Mouse (Mus musculus): ENCODE measurements around the gene Cntfr.

The Cntfr gene

DNA sequence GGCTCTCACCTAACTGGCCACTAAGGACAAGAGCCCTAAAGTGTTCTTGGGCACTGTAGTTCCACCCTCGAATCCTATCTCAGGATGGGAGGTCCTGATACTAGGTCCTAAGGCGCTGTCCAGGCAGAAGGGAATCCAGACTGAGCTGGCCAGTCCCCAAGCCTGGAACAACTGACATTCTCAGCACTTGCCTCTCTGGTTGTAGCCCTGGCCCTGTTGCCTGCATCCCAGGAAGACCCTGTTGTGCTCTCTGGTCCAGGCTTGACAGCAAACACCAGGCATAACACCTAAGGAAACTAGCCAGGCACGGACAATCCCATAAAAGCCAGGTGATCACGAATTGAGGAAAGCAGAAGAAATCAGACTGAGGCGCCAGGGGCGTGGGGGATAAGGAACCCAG, 14.1 kb downstream of the Cntfr start:
- in situ Hi-C loops (cut with MboI, MseI), result no loop called here

DNA sequence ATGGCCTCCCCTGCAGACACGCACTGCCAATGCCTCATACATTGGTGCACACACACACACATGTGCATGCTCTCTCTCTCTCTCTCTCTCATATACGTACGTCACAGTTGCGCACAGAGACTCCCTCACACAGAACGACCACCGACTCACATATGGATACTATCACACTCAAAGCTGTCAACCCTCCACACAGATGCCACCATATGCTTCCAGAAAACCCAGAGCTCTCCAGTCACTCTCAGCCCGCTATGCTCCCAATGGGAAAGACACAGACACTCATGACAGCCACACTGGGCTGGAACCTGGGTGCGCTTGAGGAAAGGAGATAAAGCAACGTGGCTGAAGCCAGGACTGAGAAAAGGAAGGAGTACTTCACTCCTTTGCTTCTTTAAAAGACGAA, 14.9 kb downstream of the Cntfr start:
- in situ Hi-C loops (cut with MboI, MseI), result no loop called here

DNA sequence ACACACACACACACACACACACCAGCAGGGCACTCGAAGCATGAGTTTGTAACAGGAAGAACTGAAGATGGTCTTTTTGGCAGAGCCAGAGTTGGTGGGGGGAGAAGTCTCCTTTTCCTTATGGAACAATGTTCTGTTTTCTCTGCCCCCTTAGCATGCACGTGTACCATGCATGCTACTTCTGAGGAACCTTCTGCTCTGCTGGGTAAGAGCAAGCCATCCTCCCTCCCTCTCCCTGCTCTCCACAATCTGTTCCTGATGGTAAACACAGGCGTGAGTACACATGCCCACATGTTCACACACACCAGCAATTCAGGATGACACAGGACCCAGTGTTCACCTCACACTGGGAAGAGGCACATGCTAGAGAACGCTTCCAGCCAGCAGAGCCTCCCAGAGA, 15.7 kb downstream of the Cntfr start:
- in situ Hi-C loops (cut with MboI, MseI), result no loop called here

DNA sequence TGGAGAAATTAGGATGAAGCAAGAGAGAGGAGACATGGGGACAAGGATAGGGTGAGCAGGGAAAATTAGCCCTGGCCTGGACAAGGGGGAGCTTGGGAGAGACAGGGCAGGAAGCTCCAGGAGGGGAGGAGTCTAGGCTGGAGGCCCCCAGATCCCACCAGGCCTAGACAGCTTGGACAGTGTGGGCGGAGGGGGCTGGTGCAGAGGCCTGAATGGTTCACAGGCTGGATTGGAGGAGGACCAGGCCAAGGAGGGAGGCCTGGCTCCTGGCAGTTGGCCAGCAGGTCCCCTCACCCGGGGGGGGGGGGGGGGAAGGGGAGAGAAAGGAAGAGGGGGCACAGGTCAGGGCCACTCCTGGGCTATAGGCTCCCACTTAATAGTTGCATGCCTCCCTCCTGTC, 17.6 kb downstream of the Cntfr start:
- in situ Hi-C loops (cut with MboI, MseI), result no loop called here

DNA sequence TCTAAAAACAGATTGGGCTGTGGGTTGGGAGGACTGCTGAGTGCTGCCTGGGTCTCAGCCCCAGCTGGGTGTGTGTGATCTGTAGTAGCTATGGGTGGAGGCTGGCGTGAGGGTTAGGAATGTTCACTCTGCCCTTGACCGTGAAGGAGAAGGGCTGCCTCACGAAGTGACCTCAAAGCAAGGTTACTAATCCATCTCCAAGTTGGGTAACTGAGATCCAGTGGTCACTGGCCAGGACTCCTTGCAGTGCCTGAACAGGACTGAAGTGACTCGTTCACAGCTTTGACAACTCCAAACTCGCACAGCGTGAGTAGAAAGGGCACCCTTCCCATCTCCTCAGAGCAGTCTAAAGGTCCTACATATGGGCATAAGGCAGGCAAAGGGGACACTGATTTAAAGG, 18.0 kb downstream of the Cntfr start:
- in situ Hi-C loops (cut with MboI, MseI), result no loop called here

DNA sequence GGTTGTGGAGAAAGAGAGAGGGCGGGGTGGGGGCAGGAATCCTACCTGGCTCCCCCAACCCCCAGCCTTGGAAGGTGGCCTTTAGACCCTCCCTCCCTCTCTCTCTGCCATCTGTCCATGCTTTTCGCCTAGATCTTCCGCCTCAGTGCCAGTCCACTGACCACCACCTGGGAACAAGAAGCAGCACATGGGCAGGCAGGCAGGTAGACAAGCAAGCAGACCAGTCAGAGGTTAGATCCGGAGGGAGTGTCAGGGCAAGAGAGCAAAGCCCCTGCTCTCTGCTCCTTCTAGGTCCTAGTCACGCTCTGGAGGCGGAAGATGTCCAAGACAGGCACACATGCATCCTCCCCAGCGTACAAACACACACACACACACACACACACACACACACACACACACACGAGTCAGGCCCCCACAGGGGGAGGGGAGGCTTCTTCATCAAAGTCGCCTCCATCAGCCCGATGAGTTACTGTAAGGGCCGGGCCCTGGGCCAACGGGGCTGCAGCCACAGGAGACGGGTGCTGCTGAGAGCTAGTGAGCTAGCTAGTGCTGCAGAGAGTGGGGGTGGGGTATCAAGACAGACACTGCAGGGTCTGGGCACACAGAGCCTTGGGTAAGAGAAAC, 19.8 kb downstream of the Cntfr start:
- in situ Hi-C loops (cut with MboI, MseI), result no loop called here

DNA sequence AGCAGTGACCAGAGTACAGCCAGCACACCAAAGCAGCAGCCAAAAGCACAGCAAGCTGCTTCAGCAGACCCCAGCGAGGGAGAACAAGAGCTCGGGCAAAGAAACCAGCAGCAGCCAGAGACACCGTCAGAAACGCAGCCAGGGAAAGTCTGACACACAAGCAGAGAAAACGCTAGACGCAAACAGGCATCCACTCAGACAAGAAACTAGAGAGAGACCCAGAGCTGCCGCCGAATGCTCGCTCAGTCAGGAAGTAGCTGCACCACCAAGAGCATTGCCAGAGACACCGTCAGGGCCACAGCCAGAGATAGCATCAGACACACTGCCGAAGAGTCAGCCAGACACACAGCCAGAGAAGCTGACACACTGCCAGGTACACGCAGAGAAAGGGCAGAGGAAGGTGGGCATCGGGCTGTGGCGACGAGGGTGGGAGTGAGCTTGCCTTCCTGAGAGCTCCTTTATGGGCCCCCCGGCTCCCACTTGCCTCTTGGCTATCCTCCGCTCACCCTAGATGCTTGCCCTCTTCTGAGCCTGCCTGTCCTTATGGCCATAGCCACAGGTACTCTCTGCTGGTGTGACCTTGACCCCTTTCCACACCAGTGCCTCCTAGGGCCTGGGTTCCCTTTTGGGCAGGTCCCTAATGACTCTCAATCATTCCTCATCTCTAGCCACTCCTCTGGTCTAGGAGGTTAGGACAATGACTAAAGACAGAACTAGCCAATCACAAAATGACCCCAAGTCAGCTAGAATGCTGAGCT, 20.5 kb downstream of the Cntfr start:
- in situ Hi-C loops (cut with MboI, MseI), result no loop called here

DNA sequence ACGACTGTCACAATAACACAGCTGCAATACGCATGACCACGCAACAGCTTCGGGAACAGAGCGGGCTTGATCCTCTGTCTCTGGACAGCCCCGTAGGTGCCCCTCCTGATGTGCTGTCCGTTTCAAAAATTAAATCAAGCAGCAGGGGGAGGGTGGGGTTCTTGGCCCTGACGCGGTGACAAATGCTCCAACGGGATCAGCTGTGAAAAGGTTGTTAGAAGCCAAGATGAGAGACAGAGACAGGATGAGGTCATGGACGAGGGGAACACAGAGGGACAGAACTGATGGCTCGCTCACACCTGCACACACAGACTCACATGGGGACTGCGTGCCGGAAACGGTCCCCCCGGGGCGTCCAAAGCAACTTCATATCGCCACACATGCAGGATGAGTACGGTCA, 23.7 kb downstream of the Cntfr start:
- in situ Hi-C loops (cut with MboI, MseI), result no loop called here

DNA sequence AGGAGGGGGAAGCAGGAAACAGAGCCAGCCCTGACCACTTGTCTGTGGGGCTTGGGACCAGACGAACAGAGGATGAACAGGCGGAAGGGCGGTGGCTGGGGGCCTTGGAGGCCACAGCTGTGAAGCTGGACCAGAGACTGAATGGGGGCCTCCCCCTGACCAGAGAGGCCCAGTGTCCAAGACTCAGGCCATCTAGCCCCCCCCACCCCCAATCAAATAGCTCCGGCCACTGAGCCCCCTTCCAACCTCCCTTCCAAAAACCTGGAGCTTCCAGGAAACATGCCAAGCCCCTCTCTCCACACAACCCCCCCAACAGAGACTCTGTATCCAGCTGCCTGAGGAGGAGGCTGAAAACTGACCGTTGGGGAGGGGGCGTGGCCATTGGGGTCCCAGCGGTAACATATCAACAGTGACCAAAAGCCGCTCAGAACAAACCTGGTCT, 24.3 kb downstream of the Cntfr start:
- in situ Hi-C loops (cut with MboI, MseI), result no loop called here

DNA sequence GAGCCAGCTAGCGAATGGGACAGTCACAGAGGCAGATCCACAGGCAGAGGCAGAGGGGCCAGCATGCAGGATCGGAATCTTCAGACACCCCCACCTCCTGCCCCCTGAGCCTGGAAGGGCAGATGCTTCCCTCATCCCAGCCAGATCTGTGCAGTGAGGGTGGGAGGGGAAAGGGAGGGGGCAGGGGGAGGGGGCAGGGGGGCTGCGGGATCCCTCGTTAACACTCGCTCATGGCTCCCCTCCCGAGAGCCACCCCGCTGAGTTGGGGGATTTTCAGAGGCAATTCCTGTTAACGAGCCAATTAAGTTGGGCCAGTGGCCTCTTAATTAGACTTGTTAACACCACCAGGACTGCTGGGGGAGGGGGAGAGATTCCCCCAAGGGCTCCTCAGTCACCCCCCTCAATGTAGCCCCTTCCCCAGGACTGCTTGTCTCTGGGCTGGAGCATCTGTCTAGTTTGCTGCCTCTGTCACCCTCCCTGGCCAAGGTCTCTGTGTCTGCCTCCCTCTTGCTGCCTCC, 24.9 kb downstream of the Cntfr start:
- in situ Hi-C loops (cut with MboI, MseI), result no loop called here

DNA sequence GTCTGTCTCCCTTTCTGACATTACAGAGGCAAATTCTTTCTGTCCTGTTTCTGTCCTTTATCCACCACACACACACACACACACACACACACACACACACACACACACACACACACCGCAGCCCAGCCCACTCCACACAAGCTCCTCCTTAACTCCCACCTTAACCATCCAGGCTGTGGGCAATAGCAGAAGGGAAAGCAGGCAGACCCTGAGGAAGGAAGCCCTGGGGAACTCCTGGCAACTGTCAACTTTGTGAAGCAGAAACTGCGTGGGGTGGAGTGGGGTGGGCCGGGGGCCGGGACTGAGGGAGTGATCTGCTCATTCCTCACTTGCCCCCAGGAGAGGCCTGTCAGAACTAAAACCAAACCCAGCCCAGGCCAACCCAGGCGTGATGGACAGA, 25.4 kb downstream of the Cntfr start:
- in situ Hi-C loops (cut with MboI, MseI), result no loop called here

DNA sequence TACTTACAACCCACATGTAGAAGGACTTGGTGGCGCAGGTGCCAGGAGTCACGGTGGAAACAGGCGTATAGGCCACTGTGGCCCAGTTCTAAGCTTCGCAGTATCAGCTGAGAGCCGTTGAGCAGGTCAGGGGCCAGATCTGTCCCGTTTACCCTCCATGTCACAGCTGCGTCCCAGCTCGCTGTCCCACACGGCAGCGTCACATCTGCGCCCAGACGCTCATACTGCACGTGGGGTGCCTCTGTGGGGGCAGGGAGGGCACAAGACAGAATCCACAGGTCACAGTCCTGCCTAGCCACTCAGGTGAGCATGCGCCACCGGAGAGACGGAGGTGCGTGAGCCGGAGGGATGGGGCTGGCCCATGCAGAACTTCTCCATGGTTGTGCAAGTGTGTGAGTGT, 26.1 kb downstream of the Cntfr start:
- in situ Hi-C loops (cut with MboI, MseI), result no loop called here

DNA sequence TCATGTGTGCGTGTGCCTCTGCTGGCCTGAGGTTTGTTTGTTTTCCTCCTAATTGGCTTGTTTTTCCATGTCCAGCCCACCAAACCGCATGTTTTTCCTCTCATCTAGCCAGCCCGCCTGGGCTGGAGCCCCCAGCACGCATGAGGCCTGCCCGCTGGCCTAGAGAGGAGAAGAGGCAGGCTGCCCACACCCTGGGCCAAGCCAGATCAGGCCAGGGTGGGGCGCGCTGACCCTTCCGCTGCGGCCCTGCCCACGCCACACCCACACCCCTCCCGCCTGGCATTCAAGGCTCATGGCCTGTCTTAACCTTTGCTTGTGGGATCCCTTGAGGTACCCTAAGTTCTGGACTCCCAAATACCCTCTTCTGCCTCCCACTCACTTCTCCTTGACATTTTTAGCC, 30.2 kb downstream of the Cntfr start:
- in situ Hi-C loops (cut with MboI, MseI), result no loop called here

DNA sequence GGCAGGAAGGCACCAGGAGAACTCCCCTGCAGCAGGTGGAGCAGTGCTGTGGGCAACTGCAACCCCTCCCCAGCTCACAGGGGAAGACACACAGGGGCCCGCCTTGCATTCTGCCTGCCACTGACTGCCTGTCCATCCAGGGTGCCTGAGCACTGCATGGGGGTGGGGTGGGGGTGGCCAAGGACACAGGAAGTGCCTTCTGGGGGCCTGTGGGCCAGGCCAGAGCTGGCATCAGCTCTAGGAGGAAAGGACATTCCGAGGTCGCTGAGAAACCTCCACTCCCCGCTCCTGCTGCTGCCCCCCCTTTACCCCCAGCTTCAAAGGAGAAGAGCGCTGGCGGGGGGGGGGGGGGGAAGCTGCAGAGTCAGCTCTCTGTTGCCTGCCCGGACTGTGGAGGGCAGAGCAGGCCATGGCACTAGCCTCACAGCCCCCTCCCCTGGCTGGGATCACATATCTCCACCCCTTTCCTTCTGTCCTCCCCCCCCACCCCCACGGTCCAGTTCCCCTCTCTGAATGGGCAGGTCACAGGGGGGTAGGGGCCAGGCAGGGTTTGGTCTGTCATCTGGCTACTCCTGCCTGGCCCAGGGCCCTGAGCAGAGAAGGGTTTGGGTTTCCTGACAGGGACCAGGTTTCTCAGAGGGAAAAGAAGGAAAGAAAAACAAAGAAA, 31.7 kb downstream of the Cntfr start:
- in situ Hi-C loops (cut with MboI, MseI), result no loop called here

DNA sequence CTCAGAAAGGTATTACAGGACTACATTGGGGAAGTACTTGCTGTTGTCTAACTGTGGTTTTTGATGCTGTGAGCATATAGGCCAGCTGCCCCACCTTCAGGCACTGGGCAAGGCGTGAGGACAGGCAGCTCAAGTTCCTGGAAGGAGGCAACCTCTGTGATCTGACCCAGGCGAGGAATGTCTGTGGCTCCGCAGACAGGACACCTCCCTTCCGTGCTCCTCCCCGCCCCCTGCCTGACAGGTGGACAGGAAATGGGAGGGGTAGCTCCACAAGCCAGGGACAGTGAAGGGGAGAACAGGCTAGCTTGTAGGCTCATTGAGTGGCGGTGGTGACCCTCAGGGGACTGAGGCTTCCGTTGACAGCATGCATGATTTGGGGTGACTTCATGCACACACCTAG, 32.4 kb downstream of the Cntfr start:
- in situ Hi-C loops (cut with MboI, MseI), result no loop called here

DNA sequence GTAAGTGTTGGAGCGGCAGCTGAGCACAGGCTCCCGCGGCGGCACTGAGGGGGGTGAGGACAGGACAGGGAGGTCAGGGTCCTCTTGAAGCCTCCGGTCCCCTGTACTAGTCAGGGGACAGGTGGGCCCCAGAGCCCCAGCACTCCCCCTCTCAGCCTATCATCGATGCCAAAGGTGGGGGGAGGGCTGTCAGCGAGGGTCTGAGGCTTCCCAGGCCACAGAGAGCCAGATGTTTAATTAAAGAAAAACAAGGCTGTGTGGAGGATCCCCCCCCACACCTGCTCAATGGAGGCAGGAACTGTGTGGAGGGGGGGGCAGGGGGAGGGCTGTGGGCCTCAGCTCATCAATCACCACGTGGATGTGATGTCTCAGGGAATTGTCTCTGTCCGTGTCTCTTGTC, 33.3 kb downstream of the Cntfr start:
- in situ Hi-C loops (cut with MboI, MseI), result no loop called here

DNA sequence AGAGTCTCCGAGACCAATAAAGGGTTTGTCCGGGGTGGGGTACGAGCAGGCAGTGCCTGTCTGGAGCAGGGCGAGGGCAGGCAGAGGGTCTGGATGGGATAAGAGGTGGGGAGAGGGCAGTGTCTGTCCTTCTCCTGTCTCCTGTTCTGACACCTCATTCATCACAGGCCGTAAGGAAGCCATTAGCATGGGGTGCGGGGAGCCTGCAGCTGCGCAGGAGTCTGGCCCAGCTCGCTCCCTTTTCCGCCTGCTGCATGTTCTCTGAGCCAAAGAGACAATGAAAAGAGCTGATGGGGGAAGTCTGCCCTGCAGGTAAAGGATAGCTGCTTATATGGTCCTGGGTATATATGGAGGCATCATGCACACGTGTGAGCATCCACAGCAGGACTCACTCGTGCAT, 34.2 kb downstream of the Cntfr start:
- in situ Hi-C loops (cut with MboI, MseI), result no loop called here

DNA sequence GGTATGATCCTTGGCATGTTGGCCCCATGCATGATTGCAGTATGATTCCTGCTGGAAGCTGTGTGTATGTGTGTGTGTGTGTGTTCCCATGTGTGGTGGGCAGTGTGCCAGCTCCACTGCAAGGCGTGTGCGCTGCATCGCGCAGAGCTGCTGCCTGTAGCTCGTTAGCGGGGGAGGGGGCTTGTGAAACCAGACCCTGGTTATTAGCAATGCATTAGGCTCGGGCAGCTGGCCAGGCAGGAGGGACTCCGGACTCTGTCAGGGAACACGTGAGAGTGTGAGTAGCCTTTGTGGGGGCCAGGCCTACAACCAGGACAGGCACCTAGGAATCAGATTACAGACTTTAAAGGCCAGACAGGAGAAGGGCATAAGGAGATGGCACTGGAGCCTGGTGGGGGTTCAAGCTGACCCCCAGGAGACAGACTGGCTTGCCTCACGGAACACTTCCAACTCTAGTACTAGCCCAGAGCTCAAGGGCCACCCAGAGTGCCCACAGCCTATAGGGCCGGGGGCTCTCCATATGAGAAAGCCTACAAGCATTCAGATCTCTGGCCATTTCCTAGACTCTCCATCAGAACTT, 35.9 kb downstream of the Cntfr start:
- in situ Hi-C loops (cut with MboI, MseI), result no loop called here

DNA sequence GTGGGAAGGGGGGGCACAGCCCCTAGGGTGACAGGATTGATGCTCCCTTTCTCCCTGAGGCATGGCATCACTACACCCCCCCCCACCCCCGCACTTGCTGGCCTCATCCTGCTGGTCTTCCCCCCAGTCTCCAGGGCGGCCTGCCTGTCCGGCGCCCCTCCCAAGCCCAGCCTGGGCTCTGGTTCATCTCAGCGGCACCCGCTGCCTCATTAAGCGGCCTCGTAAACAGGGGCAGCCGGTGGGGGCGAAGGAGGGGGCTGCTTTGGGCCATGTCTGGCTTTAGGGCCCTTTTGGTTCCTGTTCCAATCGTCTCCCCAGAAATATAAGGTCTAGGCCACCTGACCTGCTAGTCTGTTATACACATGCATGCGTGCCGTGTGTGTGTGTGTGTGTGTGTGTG, 37.3 kb downstream of the Cntfr start:
- in situ Hi-C loops (cut with MboI, MseI), result no loop called here

DNA sequence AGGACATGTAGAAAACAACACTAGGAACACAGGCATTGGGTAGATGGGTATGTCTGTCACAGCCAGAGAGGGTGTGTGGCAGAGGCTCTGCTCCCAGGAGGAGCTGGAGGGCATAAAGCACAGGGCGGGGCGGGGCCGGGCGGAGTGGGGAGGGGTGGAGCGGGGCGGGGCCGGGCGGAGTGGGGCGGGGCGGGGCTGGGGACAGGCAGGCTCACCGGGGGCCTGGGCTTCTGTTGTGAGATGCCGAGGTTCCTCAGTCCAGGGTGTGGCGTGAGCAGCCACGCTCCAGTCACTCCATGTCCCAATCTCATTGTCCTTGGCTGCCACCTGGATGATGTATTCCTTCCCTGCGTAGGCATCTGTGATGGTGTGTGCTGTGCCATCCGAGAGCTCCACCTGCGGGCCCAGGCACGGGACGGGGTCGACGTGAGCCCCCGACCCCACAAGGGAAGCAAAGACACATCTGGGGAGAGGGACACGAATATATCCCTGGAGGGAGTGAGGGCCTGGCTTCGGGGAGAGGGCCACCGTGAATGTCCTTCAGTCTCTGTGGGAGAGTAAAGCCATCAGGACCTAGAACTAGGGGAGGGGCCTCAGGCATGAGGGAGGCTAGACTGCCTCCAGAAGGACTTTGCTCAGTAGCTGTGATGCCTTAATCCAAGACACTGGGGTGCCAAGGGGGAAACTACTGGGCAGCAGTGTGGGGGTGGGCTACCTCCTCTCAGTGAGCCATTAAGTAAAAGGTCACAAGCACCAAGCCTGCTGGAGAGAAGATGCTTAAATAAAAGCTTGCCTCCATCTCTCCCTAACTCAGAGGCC, 38.1 kb downstream of the Cntfr start:
- in situ Hi-C loops (cut with MboI, MseI), result no loop called here

DNA sequence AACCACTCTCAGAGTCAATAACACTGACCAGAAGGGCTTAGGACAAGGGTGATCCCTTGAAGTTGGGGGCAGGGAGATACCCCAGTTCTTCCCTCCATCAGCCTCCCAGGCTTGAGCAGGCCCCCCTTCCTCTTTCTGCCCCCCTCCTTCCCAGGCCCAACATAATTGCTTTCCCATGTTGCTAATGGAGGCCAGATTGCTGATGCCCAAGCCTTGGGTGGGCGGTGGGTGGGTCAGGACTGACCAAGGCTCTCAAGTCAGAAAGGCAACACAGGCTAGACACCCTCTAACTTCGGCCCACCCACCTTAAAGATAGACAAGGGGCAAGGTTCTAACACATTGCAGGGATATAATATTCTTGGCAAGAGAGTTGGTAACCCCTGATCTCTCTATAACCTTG, 41.4 kb downstream of the Cntfr start:
- in situ Hi-C loops (cut with MboI, MseI), result no loop called here

DNA sequence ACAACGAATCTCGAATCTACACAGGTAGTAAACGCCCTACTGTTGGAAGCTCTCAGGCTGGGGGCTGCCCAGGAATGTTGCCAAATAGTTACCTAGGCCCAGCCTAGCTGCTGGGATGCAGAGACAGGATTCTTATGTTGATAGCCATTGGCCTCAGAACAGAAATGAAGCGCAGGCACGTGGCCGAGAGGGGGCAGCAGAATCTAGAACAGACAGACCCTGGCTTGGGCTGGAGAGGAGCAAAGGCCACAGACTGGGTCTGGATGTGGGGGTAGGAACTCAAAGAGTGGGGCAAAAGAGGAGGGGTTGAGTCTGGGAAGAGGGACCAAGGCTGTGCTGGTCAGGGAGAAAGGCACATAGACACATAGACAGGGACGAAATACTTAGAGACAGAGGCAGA, 42.7 kb downstream of the Cntfr start:
- in situ Hi-C loops (cut with MboI, MseI), result no loop called here

All from regulatory T cell (primary cell).